Mouse (Mus musculus) intestine, postnatal 0 days (tissue): ENCODE data around the gene B3gat3. TPM values are rescaled to one million over a fixed set of nuclear protein-coding genes. Genes with fewer than 3 reads are reported as not detected.
A peak's percentile ranks its signal among the peaks of the same experiment; 100 is the strongest.

Experiments
- ATAC-seq: fragments of 200-750 bp; cut with Nextera tagmentation; 2 replicates; pipeline ENCODE4 v1.8.0; 2017; ENCODE audit warnings: mild to moderate bottlenecking, moderate TSS enrichment, moderate library complexity
- H3K27ac ChIP-seq: fragments of 300-500 bp; sonication (generic); 2 replicates; pipeline ENCODE4 v1.5.1; 2014; ENCODE audit warnings: mild to moderate bottlenecking, low read depth, low read length, moderate library complexity
- H3K27me3 ChIP-seq: fragments of 300-500 bp; sonication (generic); replicated peaks from 2 replicates; pipeline ENCODE4 v1.6.1; 2014; ENCODE audit warnings: low read length, mixed read lengths; ENCODE audit not compliant: control insufficient read depth, insufficient read depth
- H3K36me3 ChIP-seq: fragments of 300-500 bp; sonication (generic); 2 replicates; pipeline ENCODE4 v1.6.1; 2014; ENCODE audit warnings: mild to moderate bottlenecking, moderate library complexity; ENCODE audit not compliant: control insufficient read depth, insufficient read depth
- H3K4me1 ChIP-seq: fragments of 300-500 bp; sonication (generic); replicated peaks from 2 replicates; pipeline ENCODE4 v1.6.1; 2014; ENCODE audit warnings: antibody characterized with exemption, low read length, mixed read lengths; ENCODE audit not compliant: control insufficient read depth, insufficient read depth
- H3K4me2 ChIP-seq: fragments of 300-500 bp; sonication (generic); replicated peaks from 2 replicates; pipeline ENCODE4 v1.6.1; 2014; ENCODE audit warnings: low read depth, mild to moderate bottlenecking, moderate library complexity
- H3K4me3 ChIP-seq: fragments of 300-500 bp; sonication (generic); 2 replicates; pipeline ENCODE4 v1.5.1; 2014; ENCODE audit warnings: low read depth, low read length
- H3K9ac ChIP-seq: fragments of 300-500 bp; sonication (generic); 2 replicates; pipeline ENCODE4 v1.6.1; 2014; ENCODE audit warnings: mild to moderate bottlenecking, low read depth, low read length
- H3K9me3 ChIP-seq: fragments of 300-500 bp; sonication (generic); 2 replicates; pipeline ENCODE4 v1.6.1; 2016; ENCODE audit warnings: mixed run types; ENCODE audit not compliant: control insufficient read depth
- CTCF ChIP-seq: sonication (generic); IDR thresholded peaks from 2 replicates; pipeline ENCODE4 v1.5.1; 2016; ENCODE audit warnings: low read depth, mild to moderate bottlenecking, control low read depth, antibody characterized with exemption, moderate library complexity
- WGBS: fragments of 180-500 bp; shearing (Covaris S2); extraction: QIAGEN DNeasy Blood & Tissue Kit; methylation state at CpG from one replicate; pipeline ENCODE4 v1.1.7; 2014; 5-methylcytosine and 5-hydroxymethylcytosine counted together
- polyA plus RNA-seq: library from polyadenylated mRNA; unstranded; fragments of >200 nt; fragmentation: Nextera tagmentation; extraction: Ambion mirVana; gene quantifications from 2 replicates; pipeline ENCODE4 v1.2.1, GENCODE M21; 2015

The B3gat3 gene
- polyA plus RNA-seq, 1 experiment from 2014 or later = 36.6 TPM

DNA sequence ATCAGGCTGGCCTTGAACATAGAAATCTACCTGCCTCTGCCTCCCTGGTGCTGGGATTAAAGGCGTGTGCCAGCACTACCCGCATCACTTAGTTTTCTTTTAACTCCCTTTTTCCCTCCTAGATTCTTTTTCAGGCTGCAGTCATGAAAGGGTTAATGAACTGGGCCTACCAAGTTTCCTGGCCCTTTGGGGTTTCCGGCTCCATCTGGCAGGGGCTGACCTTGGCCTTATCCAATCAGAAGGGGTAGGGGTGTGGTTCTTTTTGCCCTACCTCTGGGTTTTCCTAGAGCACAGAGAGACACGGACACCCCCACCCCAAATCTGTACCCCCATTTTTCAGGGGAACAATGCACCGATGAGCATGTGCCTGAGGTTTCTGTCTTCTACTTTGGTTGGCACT is 24.6 kb downstream of the B3gat3 start:
- ATAC-seq = no peak
- H3K4me3 ChIP-seq = peak overlapping the region; percentile 20
- H3K27ac ChIP-seq = no peak overlapping the region; the same call in 1 of the 2 replicates
- no peak for TF ChIP-seq CTCF
- H3K27me3 ChIP-seq = no peaks in the 10 kb centered on the region
- no peaks in the 10 kb centered on the region; the same call in 1 of the 2 replicates for H3K4me1 ChIP-seq
- peak overlapping the region; percentile 50 for H3K4me2 ChIP-seq
- H3K9ac ChIP-seq = 0 out of 2 replicates have a peak overlapping the region, but pooled peaks have one; percentile 1
- peaks cover 52% of the 10 kb centered on the region for H3K36me3 ChIP-seq
- WGBS = 14% methylated on average over 5 of the region's 5 CpGs
- H3K9me3 ChIP-seq = no peaks in the 10 kb centered on the region

GRCm38 (mm10) chr19:8945251-8945650 is 25.1 kb downstream of the B3gat3 start:
- Histone ChIP-seq H3K9me3 (no peaks in the 10 kb centered on the region), H3K27ac (no peak overlapping the region; the same call in 1 of the 2 replicates), H3K9ac (0 out of 2 replicates have a peak overlapping the region, but pooled peaks have one; percentile 1), H3K36me3 (peaks cover 54% of the 10 kb centered on the region), H3K4me3 (peak overlapping the region; percentile 20), H3K4me2 (peak overlapping the region; percentile 50), H3K4me1 (no peaks in the 10 kb centered on the region; the same call in 1 of the 2 replicates), H3K27me3 (no peaks in the 10 kb centered on the region)
- 58% methylated on average over 6 of the region's 6 CpGs for WGBS
- no peak; the same call in 1 of the 2 replicates for TF ChIP-seq CTCF
- ATAC-seq = no peak

DNA sequence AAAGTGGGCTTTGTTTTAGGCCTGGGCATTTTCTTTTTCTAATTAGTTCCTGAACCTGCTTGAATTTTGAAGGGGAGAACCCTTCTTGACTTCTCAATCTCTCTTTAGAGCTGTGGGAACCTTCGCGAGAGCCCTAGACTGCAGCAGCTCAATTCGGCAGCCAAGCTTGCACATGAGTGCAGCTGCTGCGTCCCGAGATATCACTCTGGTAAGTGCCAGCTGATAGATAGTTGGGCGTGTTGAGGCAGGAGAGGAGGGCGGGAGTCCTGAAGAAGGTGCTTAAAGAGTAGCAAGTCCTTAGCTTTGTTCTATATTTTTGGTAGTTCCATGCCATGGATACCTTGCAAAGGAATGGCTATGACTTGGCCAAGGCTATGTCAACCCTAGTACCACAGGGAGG is 26.8 kb downstream of the B3gat3 start:
- no peak overlapping the region for H3K4me2 ChIP-seq
- H3K36me3 ChIP-seq = peaks cover 64% of the 10 kb centered on the region
- H3K4me1 ChIP-seq = no peaks in the 10 kb centered on the region
- H3K9me3 ChIP-seq = no peaks in the 10 kb centered on the region
- no peak overlapping the region for H3K9ac ChIP-seq
- ATAC-seq = no peak
- no peaks in the 10 kb centered on the region for H3K27me3 ChIP-seq
- WGBS = 87% methylated on average over 7 of the region's 7 CpGs
- H3K4me3 ChIP-seq = no peak overlapping the region
- H3K27ac ChIP-seq = no peak overlapping the region
- no peak for TF ChIP-seq CTCF

- Histone ChIP-seq H3K4me3 (no peak overlapping the region), H3K9me3 (no peaks in the 10 kb centered on the region), H3K4me2 (no peak overlapping the region), H3K27me3 (no peaks in the 10 kb centered on the region), H3K27ac (no peak overlapping the region), H3K36me3 (peaks cover 68% of the 10 kb centered on the region), H3K4me1 (no peaks in the 10 kb centered on the region), H3K9ac (no peak overlapping the region)
- TF ChIP-seq CTCF = no peak
- WGBS = 91% methylated on average over 5 of the region's 5 CpGs
- no peak for ATAC-seq
Measured at GRCm38 (mm10) chr19:8950190-8950589, 30.0 kb downstream of the B3gat3 start.

- Histone ChIP-seq H3K4me2 (no peak overlapping the region), H3K4me3 (no peak overlapping the region), H3K9ac (no peak overlapping the region), H3K9me3 (no peaks in the 10 kb centered on the region), H3K27me3 (no peaks in the 10 kb centered on the region), H3K27ac (no peak overlapping the region), H3K36me3 (peaks cover 49% of the 10 kb centered on the region), H3K4me1 (no peaks in the 10 kb centered on the region)
- TF ChIP-seq CTCF = no peak
- ATAC-seq = no peak
- WGBS = 84% methylated on average over 9 of the region's 9 CpGs
Measured at GRCm38 (mm10) chr19:8952241-8952640, 32.1 kb downstream of the B3gat3 start.

- H3K4me2 ChIP-seq = peak within 1 kb of the TSS; percentile 81
- peak; percentile 3; the same call in 1 of the 2 replicates for TF ChIP-seq CTCF
- WGBS = 2% methylated on average over 46 of the region's 46 CpGs
- H3K4me3 ChIP-seq = peak within 1 kb of the TSS; percentile 53
- ATAC-seq = peak; percentile 94
- H3K27ac ChIP-seq = peak within 1 kb of the TSS; percentile 60
- H3K27me3 ChIP-seq = no peaks in the 10 kb centered on the region
- no peaks in the 10 kb centered on the region for H3K9me3 ChIP-seq
- peaks cover 43% of the 10 kb centered on the region for H3K36me3 ChIP-seq
- H3K4me1 ChIP-seq = no peaks in the 10 kb centered on the region
- H3K9ac ChIP-seq = peak within 1 kb of the TSS; percentile 48
Measured at GRCm38 (mm10) chr19:8953135-8954039, 33.2 kb downstream of the B3gat3 start, which contains the start of gene Tut1. Gene Tut1, plus strand, starts transcription at chr19:8953847.
